Mouse (Mus musculus) myocyte (in vitro differentiated cells): ENCODE results near the gene Cacnb3. TPM values are rescaled to one million over a fixed set of nuclear protein-coding genes. Genes with fewer than 3 reads are reported as not detected.
"Not testable (repeated sequence)": the region's sequence is repeated elsewhere in the genome, so short reads cannot be mapped to it uniquely, and the experiment has no call there.

Experiments
- H3K27me3 ChIP-seq: one replicate; pipeline ENCODE4 v1.6.1; 2011; ENCODE audit not compliant: control insufficient read depth, insufficient read depth, insufficient read length
- H3K36me3 ChIP-seq: one replicate; pipeline ENCODE4 v1.6.1; 2011; ENCODE audit not compliant: control insufficient read depth, insufficient read depth
- H3K4me2 ChIP-seq: one replicate; pipeline ENCODE4 v1.6.1; 2011; ENCODE audit warnings: low read depth, control low read depth
- H3K4me3 ChIP-seq: one replicate; pipeline ENCODE4 v1.5.1; 2011; ENCODE audit warnings: mild to moderate bottlenecking, control low read depth, moderate library complexity
- H3K79me2 ChIP-seq: one replicate; pipeline ENCODE4 v1.6.1; 2011; ENCODE audit not compliant: control insufficient read depth, insufficient read depth
- H3ac ChIP-seq: one replicate; pipeline ENCODE4 v1.6.1; 2011; ENCODE audit not compliant: control insufficient read depth, insufficient read length
- CEBPB ChIP-seq: IDR thresholded peaks from 2 replicates; pipeline ENCODE4 v1.6.1; 2011; ENCODE audit warnings: mild to moderate bottlenecking, moderate library complexity; ENCODE audit not compliant: poor library complexity, insufficient read depth, severe bottlenecking
- E2F4 ChIP-seq: IDR thresholded peaks from one replicate; pipeline ENCODE4 v1.6.1; 2011; ENCODE audit warnings: mild to moderate bottlenecking, control low read depth, moderate library complexity; ENCODE audit not compliant: insufficient read depth
- MAX ChIP-seq: IDR thresholded peaks from one replicate; pipeline ENCODE4 v1.6.1; 2011; ENCODE audit warnings: low read depth, mild to moderate bottlenecking, control low read depth
- MYOD1 ChIP-seq, 3 experiments: IDR thresholded peaks; one replicate each; pipeline ENCODE4 v1.6.1; 2011; ENCODE audit warnings: control low read depth in 2 of 3, low read depth in 2 of 3, mild to moderate bottlenecking in 2 of 3, moderate library complexity in 1 of 3; ENCODE audit not compliant: insufficient read length in 2 of 3, control insufficient read depth in 1 of 3
- MYOG ChIP-seq, 3 experiments: IDR thresholded peaks; one replicate each; pipeline ENCODE4 v1.6.1; 2011; ENCODE audit warnings: control low read depth in 2 of 3, low read depth in 2 of 3, mild to moderate bottlenecking in 2 of 3; ENCODE audit not compliant: insufficient read length in 2 of 3, control insufficient read depth in 1 of 3, insufficient read depth in 1 of 3
- POLR2A ChIP-seq: IDR thresholded peaks from one replicate; pipeline ENCODE4 v1.6.1; 2011; ENCODE audit warnings: low read depth, mild to moderate bottlenecking, control low read depth, moderate library complexity; ENCODE audit not compliant: insufficient read length
- POLR2AphosphoS2 ChIP-seq: IDR thresholded peaks from one replicate; pipeline ENCODE4 v1.6.1; 2011; ENCODE audit warnings: low read depth, control low read depth; ENCODE audit not compliant: insufficient read length
- REST ChIP-seq: IDR thresholded peaks from one replicate; pipeline ENCODE4 v1.6.1; 2011; ENCODE audit warnings: mild to moderate bottlenecking, control low read depth, moderate library complexity; ENCODE audit not compliant: insufficient read depth, insufficient read length
- SRF ChIP-seq: IDR thresholded peaks from one replicate; pipeline ENCODE4 v1.6.1; 2011; ENCODE audit warnings: low read depth; ENCODE audit not compliant: control insufficient read depth, insufficient read length
- TCF12 ChIP-seq: IDR thresholded peaks from one replicate; pipeline ENCODE4 v1.6.1; 2011; ENCODE audit warnings: mild to moderate bottlenecking, control low read depth; ENCODE audit not compliant: poor library complexity, insufficient read depth, severe bottlenecking
- TCF3 ChIP-seq: IDR thresholded peaks from one replicate; pipeline ENCODE4 v1.6.1; 2011; ENCODE audit warnings: low read depth, control low read depth; ENCODE audit not compliant: insufficient read length
- USF1 ChIP-seq: IDR thresholded peaks from one replicate; pipeline ENCODE4 v1.6.1; 2011; ENCODE audit warnings: low read depth, mild to moderate bottlenecking, control low read depth, moderate library complexity
- polyA plus RNA-seq: library from polyadenylated mRNA; unstranded; fragments of >200 nt; fragmentation: generic; extraction: Trizol; gene quantifications from one replicate; pipeline ENCODE4 v1.2.1, GENCODE M21; 2012; ENCODE audit warnings: missing spikeins

Cacnb3 gene
- 80.8 TPM for polyA plus RNA-seq

DNA sequence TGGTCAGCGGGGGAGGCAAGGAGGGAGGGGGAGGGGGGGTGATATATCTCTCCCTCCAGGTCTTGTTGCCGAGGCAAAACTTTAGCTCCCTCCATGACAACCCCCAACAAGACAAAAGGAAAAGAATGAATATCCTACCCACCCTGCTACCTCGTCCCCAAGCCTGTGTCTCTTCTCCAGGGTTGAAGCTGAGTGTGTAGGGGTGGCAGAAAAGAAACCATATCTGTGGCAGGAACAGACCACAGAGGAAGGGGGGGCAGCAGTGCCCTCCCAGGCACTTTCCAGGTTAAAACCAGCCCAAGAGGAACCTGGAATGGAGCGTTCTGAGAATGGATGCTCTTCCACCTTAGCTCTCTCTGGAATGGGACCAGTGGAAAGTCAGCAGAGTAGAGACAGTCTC is at the start of gene Cacnb3:
Gene Cacnb3 (plus strand): TSS at position 301 of the 400 bp plus-strand sequence.
- no peaks in the 10 kb centered on the region for H3K27me3 ChIP-seq
- no peak within 1 kb of the TSS for H3ac ChIP-seq
- H3K4me2 ChIP-seq = peak within 1 kb of the TSS; percentile 98
- no peaks in the 10 kb centered on the region for H3K79me2 ChIP-seq
- TF ChIP-seq MYOG (IDR thresholded peaks at IDR 0.05; ENCODE audit: control insufficient read depth in 1 of 3, insufficient read depth in 1 of 3, insufficient read length in 2 of 3, low read depth in 2 of 3) (no peak), E2F4 (no peak), SRF (no peak), REST (no peak), POLR2A (no peak), CEBPB (no peak), TCF12 (no peak), TCF3 (no peak), USF1 (no peak), MYOD1 (IDR thresholded peaks at IDR 0.05; ENCODE audit: control insufficient read depth in 1 of 3, insufficient read length in 2 of 3, low read depth in 2 of 3) (no peak), MAX (no peak), POLR2AphosphoS2 (no peak)
- no peaks in the 10 kb centered on the region for H3K36me3 ChIP-seq
- peak within 1 kb of the TSS; percentile 46 for H3K4me3 ChIP-seq

DNA sequence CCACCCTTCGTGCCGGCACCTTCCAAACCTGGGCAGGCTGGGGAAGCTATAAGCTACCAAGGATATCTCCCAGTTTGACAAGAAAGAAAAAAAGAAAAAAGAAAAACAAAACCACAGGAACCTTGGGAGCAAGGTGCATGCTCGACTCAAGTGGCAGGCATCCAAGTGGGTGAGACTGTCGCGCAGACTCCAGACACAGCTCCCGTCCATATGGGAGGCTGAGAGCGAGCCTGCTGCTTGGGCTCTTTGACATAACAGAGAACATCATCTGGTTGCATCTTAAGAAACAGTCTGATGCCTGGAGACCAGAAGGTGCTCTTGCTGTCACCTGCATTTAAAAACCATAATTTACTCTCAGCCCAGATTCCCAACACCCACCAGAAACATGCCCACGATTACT is 48.2 kb upstream of the Cacnb3 start:
- Histone ChIP-seq H3K36me3 (no peaks in the 10 kb centered on the region), H3K27me3 (no peaks in the 10 kb centered on the region), H3K79me2 (no peaks in the 10 kb centered on the region), H3K4me2 (no peak overlapping the region), H3ac (no peak overlapping the region), H3K4me3 (no peak overlapping the region)
- no peak for TF ChIP-seq MYOG (IDR thresholded peaks at IDR 0.05; ENCODE audit: control insufficient read depth in 1 of 3, insufficient read depth in 1 of 3, insufficient read length in 2 of 3, low read depth in 2 of 3)
- no peak for TF ChIP-seq POLR2AphosphoS2
- TF ChIP-seq USF1 = no peak
- no peak for TF ChIP-seq POLR2A
- TF ChIP-seq CEBPB = no peak
- TF ChIP-seq MAX = no peak
- TF ChIP-seq SRF = no peak
- TF ChIP-seq TCF12 = no peak
- no peak for TF ChIP-seq REST

DNA sequence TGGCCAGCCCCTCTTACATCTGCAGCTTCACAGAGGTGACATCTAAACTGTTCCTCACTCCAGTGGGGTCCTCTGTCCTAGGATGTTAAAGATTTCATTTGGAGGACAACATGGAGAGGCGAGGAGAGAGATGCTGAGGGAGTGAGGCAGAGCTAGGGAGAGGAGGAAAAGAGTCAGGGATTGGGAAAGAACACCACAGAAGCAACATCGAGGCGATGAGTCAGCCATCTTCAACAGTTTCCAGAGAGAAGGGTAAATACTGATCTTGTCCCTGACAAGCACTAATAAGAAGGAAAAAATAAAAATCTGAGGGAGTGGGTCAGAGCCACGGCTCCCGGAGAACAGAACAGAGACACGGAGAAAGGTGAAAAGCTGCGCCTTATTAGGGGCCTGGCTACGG is 47.6 kb upstream of the Cacnb3 start:
- Histone ChIP-seq H3K79me2 (no peaks in the 10 kb centered on the region), H3K27me3 (no peaks in the 10 kb centered on the region), H3K36me3 (no peaks in the 10 kb centered on the region), H3K4me3 (no peak overlapping the region), H3K4me2 (no peak overlapping the region), H3ac (no peak overlapping the region)
- TF ChIP-seq TCF12 (no peak), POLR2A (no peak), REST (no peak), TCF3 (no peak), MYOG (IDR thresholded peaks at IDR 0.05; ENCODE audit: control insufficient read depth in 1 of 3, insufficient read depth in 1 of 3, insufficient read length in 2 of 3, low read depth in 2 of 3) (no peak), USF1 (no peak), E2F4 (no peak), SRF (no peak), MYOD1 (IDR thresholded peaks at IDR 0.05; ENCODE audit: control insufficient read depth in 1 of 3, insufficient read length in 2 of 3, low read depth in 2 of 3) (no peak), CEBPB (no peak), POLR2AphosphoS2 (no peak), MAX (no peak)

DNA sequence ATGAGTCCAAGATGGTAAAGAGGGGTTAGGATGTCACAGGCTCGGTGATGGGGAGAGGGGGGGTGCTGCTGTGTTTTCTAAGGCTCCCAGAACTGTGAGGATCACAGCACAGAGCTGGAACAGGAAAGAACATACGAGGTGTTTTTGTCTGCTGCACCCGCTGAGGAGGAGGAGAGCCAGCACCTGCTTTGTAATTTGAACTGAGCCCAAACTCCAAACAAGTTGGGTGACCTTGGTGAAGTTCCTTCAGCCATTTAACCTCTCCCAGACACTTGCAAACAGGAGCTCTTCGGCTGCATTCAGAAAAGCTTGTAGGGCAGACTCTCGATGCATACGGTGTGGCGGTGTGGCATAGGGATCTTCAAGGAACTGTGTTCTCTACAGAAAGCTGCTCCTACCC is 45.2 kb upstream of the Cacnb3 start:
- Histone ChIP-seq H3K27me3 (no peaks in the 10 kb centered on the region), H3ac (no peak overlapping the region), H3K79me2 (no peaks in the 10 kb centered on the region)

DNA sequence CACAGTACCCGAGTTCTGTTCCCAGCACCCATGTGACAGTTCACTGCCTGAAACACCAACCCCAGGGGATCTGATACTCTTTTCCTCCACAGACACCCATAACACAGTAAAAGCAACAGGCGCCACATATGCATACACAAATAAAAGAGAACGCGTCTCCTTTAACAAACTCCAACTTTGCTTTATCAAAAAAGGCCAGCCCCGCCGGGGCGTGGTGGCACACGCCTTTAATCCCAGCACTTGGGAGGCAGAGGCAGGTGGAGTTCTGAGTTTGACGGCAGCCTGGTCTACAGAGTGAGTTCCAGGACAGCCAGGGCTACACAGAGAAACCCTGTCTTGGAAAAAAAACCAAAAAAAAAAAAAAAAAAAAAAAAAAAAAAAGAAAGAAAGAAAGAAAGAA is 44.5 kb upstream of the Cacnb3 start:
- not testable (repeated sequence) for H3ac ChIP-seq, H3K36me3 ChIP-seq, H3K79me2 ChIP-seq, H3K4me2 ChIP-seq, H3K4me3 ChIP-seq, H3K27me3 ChIP-seq

More for the DNA sequence above, 45.2 kb upstream of the Cacnb3 start:
- TF ChIP-seq E2F4 (no peak), TCF3 (no peak), USF1 (no peak), MAX (no peak), REST (no peak), POLR2AphosphoS2 (no peak), SRF (no peak), POLR2A (no peak), TCF12 (no peak)
- Histone ChIP-seq H3K4me3 (no peak overlapping the region), H3K4me2 (no peak overlapping the region), H3K36me3 (no peaks in the 10 kb centered on the region)
